23 mouse cellular contexts compared by ENCODE assay signal in genomic region chr2:118297966-118298365, GRCm38 (mm10). TPM values are rescaled to one million over a fixed set of nuclear protein-coding genes. Genes with fewer than 3 reads are reported as not detected.
"Had no signal": no experiment of that assay in that cellular context is flagged by ENCODE, and none has a peak within 500 bp of the region (broad histone marks: within the 10 kb centered on the region; RNA-seq: fewer than 3 reads in every experiment).

No protein-coding gene starts in this region.

- H3K27me3 ChIP-seq: liver, embryonic 13.5 days; midbrain, embryonic 13.5 days; neural tube, embryonic 12.5 days; neural tube, embryonic 15.5 days had no signal

- H3K4me3 ChIP-seq: layer of hippocampus, adult 2 months; left cerebral cortex, adult 2 months; liver, embryonic 13.5 days; megakaryocyte, embryonic 14.5 days; midbrain, embryonic 10.5 days; midbrain, embryonic 13.5 days; neural tube, embryonic 12.5 days; neural tube, embryonic 15.5 days had no signal

- H3K27ac ChIP-seq: kidney, postnatal 0 days; layer of hippocampus, adult 2 months; left cerebral cortex, adult 2 months; liver, embryonic 13.5 days; midbrain, embryonic 10.5 days; midbrain, embryonic 13.5 days; neural tube, embryonic 12.5 days; neural tube, embryonic 15.5 days; stomach, postnatal 0 days had no signal

- DNase-seq: kidney, adult 9 months; kidney, postnatal 25 days; layer of hippocampus, adult 9-11 months; liver, embryonic 13.5 days; lung, adult 2 months; lung, postnatal 14 days; right cerebral cortex, adult 18-20 months; right cerebral cortex, postnatal 14 days; right cerebral cortex, postnatal 4 days; thymus, adult 2 months; thymus, postnatal 14 days; thymus, postnatal 4 days had no signal

- H3K4me1 ChIP-seq: liver, embryonic 13.5 days; megakaryocyte, embryonic 14.5 days; midbrain, embryonic 10.5 days; neural tube, embryonic 12.5 days had no signal

RNA-seq across cellular contexts. Expression of gene Fsip1, which starts 41.2 kb away (rescaled TPM):
- total RNA-seq: monocyte, adult 5-6 weeks had no signal
- polyA plus RNA-seq: large intestine, adult 2 months; thymus, adult 2 months had no signal
